Mouse (Mus musculus): ENCODE results near the gene Slc9a8.

The Slc9a8 gene

DNA sequence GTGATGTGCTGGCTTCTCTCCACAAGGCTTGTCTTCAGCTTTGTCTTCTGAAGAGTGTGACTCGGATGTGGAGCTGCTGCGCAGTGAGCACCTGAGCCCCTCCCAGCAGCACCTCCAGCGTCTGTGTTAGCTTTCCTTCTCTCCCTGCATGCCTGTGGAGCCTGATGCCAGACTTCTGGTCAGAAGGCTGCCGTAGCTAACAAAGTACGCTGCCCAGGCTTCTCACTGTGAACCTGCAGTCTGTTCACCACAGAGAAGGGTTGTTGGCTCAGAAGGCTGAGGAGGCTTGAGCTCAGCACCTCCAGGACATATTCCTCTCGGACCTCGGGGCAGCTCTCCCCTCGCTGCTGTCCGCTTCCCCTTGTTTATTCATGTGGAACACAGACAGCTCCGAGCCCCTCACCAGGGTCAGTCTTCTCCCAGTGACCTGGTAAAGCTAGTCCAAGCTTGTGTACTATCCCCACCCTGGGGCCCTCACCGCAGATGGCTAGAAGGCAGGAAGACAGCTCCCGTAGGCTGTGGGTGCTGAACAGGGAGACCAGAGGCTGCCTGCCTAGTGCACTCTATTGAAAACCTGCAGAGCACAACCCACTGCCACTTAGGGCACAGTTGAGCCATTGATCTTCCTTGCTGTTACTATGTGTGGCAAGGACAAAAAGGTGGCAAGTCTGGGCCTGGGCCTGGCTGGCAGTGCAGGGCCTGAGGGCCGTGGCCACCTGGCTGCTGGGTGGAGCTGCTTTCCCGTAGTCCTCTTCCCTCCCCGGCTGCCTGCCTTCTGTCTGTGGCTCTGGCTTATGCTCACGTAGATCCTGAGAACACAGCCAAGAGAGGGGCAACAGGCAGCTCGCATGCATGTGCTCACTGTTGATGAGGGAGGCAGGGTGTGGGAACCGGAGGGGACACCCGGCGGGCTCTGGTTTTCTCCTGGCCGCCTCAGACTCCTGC is 28.1 kb downstream of the Slc9a8 start:
- DNase-seq: no peak

DNA sequence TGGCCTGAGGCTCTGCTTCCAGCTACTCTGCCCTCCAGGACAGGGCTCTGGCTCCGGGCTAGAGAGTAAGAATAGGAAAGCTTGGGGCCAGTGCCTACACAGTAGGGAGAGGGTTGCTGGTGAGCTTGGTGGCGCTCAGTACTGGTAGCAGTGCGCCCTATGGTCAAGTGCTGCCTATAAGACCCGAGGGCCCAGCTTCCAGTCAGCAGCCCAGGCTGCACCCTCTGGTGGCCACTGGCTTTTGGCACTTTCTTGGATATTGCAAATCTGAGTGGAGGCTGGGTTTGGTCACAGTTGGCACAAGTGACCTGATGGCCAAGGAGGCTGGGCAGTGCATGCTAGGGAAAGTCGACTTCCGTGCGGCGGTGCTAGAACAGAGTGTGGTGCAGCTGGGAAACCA is 29.1 kb downstream of the Slc9a8 start:
- DNase-seq: peak; percentile 62

DNA sequence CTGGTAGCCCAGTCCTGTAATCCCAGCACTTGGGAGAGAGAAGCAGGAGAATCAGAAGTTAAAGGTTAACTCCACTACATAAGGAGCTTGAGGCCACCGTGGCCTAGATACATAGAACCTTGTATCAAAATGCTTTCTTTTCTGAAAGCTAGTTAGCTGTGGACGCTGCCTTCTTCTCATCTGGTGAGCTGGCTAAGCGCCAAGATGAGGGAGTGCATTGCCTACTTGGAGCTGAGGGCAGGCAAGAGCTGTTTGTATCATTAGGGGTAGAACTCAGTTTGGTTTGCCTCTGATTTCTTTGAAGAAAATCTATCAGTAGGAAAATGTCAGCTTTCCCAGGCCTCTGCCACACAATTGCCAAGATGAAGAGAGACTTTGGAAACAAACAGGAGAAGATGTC is 32.3 kb downstream of the Slc9a8 start:
- no peak for DNase-seq

DNA sequence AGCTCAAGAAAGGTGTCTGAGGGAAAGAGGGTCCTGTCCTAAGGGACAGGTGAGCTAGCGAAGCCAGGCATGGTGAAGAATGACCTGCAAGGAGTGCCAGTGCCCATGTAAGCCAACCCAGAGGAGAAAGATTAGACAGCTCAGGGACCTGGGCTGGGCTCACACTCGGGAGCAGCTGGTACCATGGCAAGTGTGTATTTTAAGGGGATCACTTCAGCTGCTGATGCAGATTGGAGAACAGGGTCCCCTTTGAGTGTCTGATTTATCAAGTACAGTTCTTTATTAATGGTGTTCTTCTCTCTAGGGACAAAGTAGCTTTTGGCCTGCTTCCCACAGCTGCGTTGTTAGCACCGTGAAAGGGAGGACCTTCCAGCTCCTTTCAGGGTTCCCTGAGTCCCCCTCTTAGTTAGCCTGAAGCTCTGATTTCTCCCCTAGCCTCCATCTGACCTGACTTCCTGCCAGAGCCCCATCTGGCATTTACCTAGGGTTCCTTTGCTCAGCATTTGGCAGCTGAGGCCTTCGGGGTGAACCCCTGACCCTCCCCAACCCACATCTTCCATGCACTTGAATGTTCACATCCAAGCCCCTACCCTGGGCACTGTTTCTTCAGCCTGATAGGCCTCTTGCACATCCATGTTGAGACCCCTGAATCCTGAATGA is 35.0 kb downstream of the Slc9a8 start:
- DNase-seq: no peak

DNA sequence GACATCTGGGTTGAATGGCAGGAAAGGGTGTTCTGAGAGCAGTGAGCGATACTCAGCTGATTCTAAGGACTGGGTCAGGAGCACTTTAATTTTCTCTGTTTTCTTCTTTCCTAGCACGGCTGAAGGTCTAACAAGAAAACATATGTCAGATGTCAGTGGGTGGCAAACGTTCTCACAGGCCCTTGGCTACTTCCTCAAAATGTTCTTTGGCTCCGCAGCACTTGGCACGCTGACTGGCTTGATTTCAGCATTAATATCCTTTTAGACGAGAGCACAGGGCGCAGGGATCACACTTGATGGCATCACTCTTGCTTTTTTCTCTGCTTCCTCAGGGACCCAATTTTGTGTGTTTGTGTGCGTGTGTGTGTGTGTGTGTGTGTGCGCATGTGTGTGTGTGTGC is 35.7 kb downstream of the Slc9a8 start:
- no peak for DNase-seq

- DNase-seq: no peak
These were observed 37.0 kb downstream of the Slc9a8 start for GRCm38 (mm10) chr2:167458548-167458947.

- DNase-seq: no peak
These were observed 37.8 kb downstream of the Slc9a8 start for GRCm38 (mm10) chr2:167459071-167459865.

GRCm38 (mm10) chr2:167462954-167463353 is 41.4 kb downstream of the Slc9a8 start:
- peak; percentile 85 for DNase-seq

GRCm38 (mm10) chr2:167463802-167464201 is 42.3 kb downstream of the Slc9a8 start:
- DNase-seq: no peak

GRCm38 (mm10) chr2:167465951-167466350 is 44.4 kb downstream of the Slc9a8 start:
- no peak for DNase-seq

GRCm38 (mm10) chr2:167467214-167467613 is 45.7 kb downstream of the Slc9a8 start:
- no peak for DNase-seq

DNA sequence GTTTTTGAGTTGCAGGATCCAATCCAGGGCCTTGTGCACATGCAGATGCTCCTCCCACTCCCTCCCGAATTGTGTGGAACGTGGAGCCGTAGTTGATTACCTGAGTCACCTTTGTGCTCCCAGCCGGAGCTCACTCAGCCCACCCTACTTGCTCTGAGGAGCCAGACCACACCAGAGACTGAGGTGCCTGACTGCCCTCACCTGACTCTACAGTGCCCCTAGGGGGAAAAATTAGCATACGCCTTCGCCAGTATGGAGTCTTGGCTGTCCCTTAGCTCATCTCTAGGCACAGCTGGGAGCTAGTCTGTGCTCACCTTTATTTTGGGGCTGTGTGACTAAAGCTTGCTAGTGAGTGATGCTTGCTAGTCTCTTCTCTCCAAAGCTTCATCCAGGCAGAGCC is 46.9 kb downstream of the Slc9a8 start:
- no peak for DNase-seq

GRCm38 (mm10) chr2:167470611-167471010 is 49.1 kb downstream of the Slc9a8 start:
- no peak for DNase-seq

DNA sequence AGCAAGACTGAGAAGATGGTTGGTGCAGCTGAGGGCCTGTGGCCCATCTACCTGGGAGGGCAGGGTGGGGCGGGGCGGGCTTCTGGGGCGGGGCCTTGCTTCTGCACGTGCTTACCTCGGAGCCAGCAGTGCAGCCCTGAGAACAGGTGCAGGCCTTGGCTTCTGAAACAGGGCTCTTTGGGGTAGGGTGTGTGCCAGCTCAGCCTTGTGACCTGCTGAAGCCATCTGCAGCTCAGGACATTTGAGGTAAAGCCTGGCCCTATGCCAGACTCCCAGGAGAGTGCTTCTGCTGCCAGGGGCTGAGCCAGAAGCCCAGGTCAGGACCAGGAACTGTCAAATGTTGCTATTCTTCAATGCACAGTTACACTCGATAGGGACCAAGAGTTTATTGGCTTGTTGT is 50.1 kb downstream of the Slc9a8 start:
- no peak for DNase-seq

GRCm38 (mm10) chr2:167474218-167474617 is 52.7 kb downstream of the Slc9a8 start:
- no peak for DNase-seq

DNA sequence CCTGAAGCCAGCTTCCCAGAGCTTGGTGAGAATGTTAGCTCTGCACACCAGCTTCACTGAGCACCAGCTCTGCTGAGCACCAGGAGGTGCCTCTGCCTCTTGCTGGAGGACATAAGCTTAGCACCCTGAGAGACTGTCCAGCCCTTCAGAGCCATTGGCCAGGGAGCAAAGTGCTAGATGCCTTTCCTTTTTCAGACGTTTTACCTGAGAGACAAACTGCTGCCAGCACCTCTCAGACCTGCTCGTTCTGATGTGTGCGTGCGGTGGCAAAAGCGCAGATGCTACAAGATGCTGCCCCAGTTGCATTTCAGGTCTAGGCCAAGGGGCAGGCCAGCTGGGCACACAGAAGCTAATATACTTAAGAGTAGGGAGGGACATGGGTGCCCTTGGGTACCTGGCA is 54.1 kb downstream of the Slc9a8 start:
- no peak for DNase-seq

GRCm38 (mm10) chr2:167476200-167476688 is 54.7 kb downstream of the Slc9a8 start:
- DNase-seq: peak; percentile 54

DNA sequence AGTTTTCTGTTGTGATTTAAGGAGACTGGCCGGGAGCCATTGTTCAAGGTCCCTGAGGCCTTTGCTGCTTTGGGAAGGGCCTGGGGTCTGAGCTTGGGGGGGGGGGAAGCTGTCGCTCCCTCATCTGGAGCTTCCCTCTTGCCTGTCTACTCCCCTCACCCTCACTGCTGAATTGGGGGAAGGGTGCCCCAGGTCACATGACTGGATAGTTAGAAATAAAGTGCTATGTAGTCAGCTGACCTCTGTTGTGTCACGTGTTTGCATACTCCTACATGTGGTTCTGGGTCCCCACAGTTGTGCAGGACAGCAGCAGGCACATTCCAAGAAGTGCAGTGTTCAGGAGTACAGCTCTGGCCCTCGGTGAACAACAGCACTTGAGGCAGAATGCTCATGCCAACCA is 55.2 kb downstream of the Slc9a8 start:
- no peak for DNase-seq

DNA sequence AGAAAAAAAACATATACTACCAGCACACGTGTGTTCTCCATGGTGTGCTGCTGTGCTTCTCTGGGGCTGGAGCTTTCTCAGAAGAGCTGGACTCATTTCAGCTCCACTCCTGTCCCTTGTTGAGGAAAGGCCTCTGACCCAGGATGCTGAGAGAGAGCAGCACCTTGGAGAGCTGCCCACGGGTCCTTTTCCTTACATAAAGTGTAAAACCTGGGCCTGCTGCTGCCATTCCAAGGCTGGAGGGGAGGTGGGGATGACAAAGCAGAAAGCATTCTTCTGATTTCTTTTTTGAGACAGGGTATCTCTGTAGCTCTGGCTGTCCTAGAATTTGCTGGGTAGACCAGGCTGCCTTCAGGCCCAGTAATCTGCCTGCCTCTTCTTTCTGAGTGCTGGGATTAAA is 56.6 kb downstream of the Slc9a8 start:
- no peak for DNase-seq

- no peak for DNase-seq
These were observed 58.0 kb downstream of the Slc9a8 start for GRCm38 (mm10) chr2:167479501-167479900.

- no peak for DNase-seq
These were observed 61.2 kb downstream of the Slc9a8 start for GRCm38 (mm10) chr2:167482681-167483080.

DNA sequence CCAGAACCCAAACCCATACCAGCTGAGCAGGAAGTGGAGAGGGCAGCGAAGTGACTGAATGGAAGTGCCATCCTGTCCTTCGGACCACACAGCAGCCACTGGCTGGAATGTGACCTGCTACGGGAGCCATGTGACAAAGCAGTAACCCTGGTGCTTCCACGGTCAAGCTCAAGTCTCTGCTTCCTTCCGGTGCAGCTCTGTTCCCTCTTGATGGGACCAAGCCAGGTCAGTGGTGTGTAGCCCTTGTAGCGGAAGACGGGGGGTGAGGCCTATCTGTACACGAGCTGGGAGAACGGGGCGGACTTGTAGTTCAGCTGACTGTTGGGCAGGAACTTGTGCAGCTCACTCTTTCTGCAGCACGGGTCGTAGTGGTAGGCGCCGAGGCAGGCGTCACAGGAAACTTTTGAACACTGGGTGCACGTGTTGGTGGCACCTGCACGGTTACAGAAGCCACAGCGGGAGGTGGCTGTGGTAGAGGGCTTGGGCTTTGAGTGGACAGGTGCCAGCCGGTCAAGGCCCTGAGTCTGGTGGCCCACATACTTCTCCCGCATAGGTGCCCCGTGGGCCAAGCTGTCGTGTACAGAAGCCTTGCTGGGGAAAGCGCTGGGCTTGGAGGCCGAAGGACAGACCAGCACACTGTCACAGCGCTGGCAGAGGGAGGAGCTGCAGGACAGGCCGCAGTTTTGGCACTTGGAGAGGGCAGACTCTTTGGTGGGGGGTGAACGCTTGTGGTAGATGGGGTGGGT is 61.7 kb downstream of the Slc9a8 start:
- peak; percentile 76 for DNase-seq

Data from kidney, adult 9 months (tissue).